Mouse (Mus musculus): ENCODE data around the gene Gm4175. TPM values are rescaled to one million over a fixed set of nuclear protein-coding genes. Genes with fewer than 3 reads are reported as not detected.
"Not testable (repeated sequence)": the region's sequence is repeated elsewhere in the genome, so short reads cannot be mapped to it uniquely, and the experiment has no call there.

Gene Gm4175
- not detected in 2 replicates for polyA plus RNA-seq (2014; fragmentation: Nextera tagmentation; extraction: Ambion mirVana)

DNA sequence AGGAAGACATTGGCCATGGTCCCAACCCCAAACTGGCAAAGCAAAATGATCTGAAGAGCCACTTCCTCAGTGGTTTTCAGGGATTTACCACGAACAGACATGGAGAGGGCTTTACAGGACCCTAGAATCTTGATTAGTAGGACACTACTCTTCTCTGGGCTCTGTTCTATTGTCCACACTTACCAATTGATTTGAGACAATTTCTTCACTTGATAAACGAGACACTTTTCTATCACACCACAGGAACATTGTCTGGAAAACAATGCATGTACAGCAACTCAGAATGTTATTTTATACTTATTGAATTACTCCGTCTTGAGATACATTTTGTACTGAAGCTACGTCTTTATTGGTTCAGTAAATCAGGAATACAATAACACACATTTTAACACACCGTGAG lies at the start of gene Gm4175:
Gene Gm4175, minus strand, starts transcription at position 101 of the 400 bp plus-strand sequence.
- H3K27me3 ChIP-seq (replicated peaks; ENCODE audit: control insufficient read depth, insufficient read depth, low read length): not testable (repeated sequence)
- WGBS: no CpG with 5 or more reads among the region's 5 CpGs

GRCm38 (mm10) chr7:21796628-21797027 lies 35.4 kb upstream of the Gm4175 start, which contains the start of gene Gm4177:
TSS of gene Gm4177 (minus strand) at chr7:21796728.
- not testable (repeated sequence) for DNase-seq (ENCODE audit: low spot score); H3K9me3 ChIP-seq (replicated peaks; ENCODE audit: control insufficient read depth, low read length); H3K4me2 ChIP-seq (ENCODE audit: low read length); H3K4me3 ChIP-seq (ENCODE audit: low read depth, low read length); H3K4me1 ChIP-seq (ENCODE audit: control insufficient read depth, insufficient read depth, low read length); H3K27me3 ChIP-seq (replicated peaks; ENCODE audit: control insufficient read depth, insufficient read depth, low read length); ATAC-seq; H3K36me3 ChIP-seq (ENCODE audit: control insufficient read depth, insufficient read depth, low read length); H3K27ac ChIP-seq (ENCODE audit: low read depth, low read length); H3K9ac ChIP-seq (ENCODE audit: low read length)
- WGBS: no CpG with 5 or more reads among the region's 3 CpGs

More for the DNA sequence above, at the start of gene Gm4175:
- not testable (repeated sequence) for H3K36me3 ChIP-seq (ENCODE audit: control insufficient read depth, insufficient read depth, low read length); ATAC-seq; H3K27ac ChIP-seq (ENCODE audit: low read depth, low read length); DNase-seq (ENCODE audit: low spot score); H3K4me2 ChIP-seq (ENCODE audit: low read length); H3K4me3 ChIP-seq (ENCODE audit: low read depth, low read length); H3K9ac ChIP-seq (ENCODE audit: low read length); H3K4me1 ChIP-seq (ENCODE audit: control insufficient read depth, insufficient read depth, low read length); H3K9me3 ChIP-seq (replicated peaks; ENCODE audit: control insufficient read depth, low read length)

Other genes starting within 250 kb of the Gm4175 start
- not detected in 2 replicates for gene Vmn1r130, start 249.7 kb downstream of the Gm4175 start, polyA plus RNA-seq (2014; fragmentation: Nextera tagmentation; extraction: Ambion mirVana)
- not detected in 2 replicates for gene Vmn1r131, start 215.4 kb downstream of the Gm4175 start, polyA plus RNA-seq (2014; fragmentation: Nextera tagmentation; extraction: Ambion mirVana)
- not detected in 2 replicates for gene Vmn1r132, start 147.4 kb downstream of the Gm4175 start, polyA plus RNA-seq (2014; fragmentation: Nextera tagmentation; extraction: Ambion mirVana)
- gene Gm4177, start 35.3 kb upstream of the Gm4175 start, polyA plus RNA-seq (2014; fragmentation: Nextera tagmentation; extraction: Ambion mirVana): not detected in 2 replicates
- not detected in 2 replicates for gene Vmn1r135, start 70.9 kb upstream of the Gm4175 start, polyA plus RNA-seq (2014; fragmentation: Nextera tagmentation; extraction: Ambion mirVana)
- gene Gm5725, start 82.8 kb upstream of the Gm4175 start, polyA plus RNA-seq (2014; fragmentation: Nextera tagmentation; extraction: Ambion mirVana): not detected in 2 replicates
- not detected in 2 replicates for gene Gm5891, start 159.8 kb upstream of the Gm4175 start, polyA plus RNA-seq (2014; fragmentation: Nextera tagmentation; extraction: Ambion mirVana)
- not detected in 2 replicates for gene Vmn1r137, start 233.1 kb upstream of the Gm4175 start, polyA plus RNA-seq (2014; fragmentation: Nextera tagmentation; extraction: Ambion mirVana)